Mouse (Mus musculus) lung, adult 2 months (tissue): Measurements from ENCODE around the gene Nudt9.

Experiments used
- CTCF ChIP-seq: fragments of 200-500 bp; IDR thresholded peaks from 2 replicates; pipeline ENCODE4 v1.5.1; 2011; ENCODE audit warnings: mild to moderate bottlenecking, low read length, control low read depth; ENCODE audit not compliant: insufficient read depth
- POLR2A ChIP-seq: fragments of 200-500 bp; IDR thresholded peaks from 2 replicates; pipeline ENCODE4 v1.6.1; 2011; ENCODE audit warnings: low read depth, mild to moderate bottlenecking, control low read depth, low read length, borderline replicate concordance; ENCODE audit errors: extremely low read depth

GRCm38 (mm10) chr5:104042906-104043305, 3.2 kb upstream of the Nudt9 start:
- TF ChIP-seq POLR2A = no peak
- no peak for TF ChIP-seq CTCF
